Mouse (Mus musculus): ENCODE results near the gene B430218F22Rik. TPM values are rescaled to one million over a fixed set of nuclear protein-coding genes. Genes with fewer than 3 reads are reported as not detected.
"Not testable (repeated sequence)": the region's sequence is repeated elsewhere in the genome, so short reads cannot be mapped to it uniquely, and the experiment has no call there.

Gene B430218F22Rik
- polyA plus RNA-seq, 1 experiment from 2014 or later: 0.94 TPM

DNA sequence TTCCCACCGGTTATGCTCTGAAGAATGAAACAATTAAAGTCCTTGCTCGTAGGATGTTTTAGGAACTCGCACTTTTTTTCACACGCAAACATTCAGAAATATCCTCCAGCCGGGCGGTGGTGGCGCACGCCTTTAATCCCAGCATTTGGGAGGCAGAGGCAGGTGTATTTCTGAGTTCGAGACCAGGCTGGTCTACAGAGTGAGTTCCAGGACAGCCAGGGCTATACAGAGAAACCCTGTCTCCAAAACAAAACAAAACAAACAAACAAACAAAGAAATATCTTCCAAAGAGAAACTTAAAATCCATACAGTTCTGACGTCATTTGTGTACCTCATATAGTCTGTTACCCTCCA, 995 bp downstream of the B430218F22Rik start:
- H3K4me2 ChIP-seq (ENCODE audit: low read depth, low read length, severe bottlenecking): peak overlapping the region; percentile 31; the same call in 1 of the 2 replicates
- 10% methylated on average over 10 of the region's 10 CpGs for WGBS
- H3K36me3 ChIP-seq (ENCODE audit: control insufficient read depth, insufficient read depth, low read length); H3K4me1 ChIP-seq (replicated peaks; ENCODE audit: control insufficient read depth, insufficient read depth, low read length); H3K9me3 ChIP-seq (ENCODE audit: control insufficient read depth, low read length); DNase-seq (ENCODE audit: low spot score); H3K27me3 ChIP-seq (ENCODE audit: control insufficient read depth, insufficient read depth, low read length); H3K27ac ChIP-seq (ENCODE audit: low read depth, low read length): not testable (repeated sequence)
- H3K4me3 ChIP-seq (ENCODE audit: low read depth, low read length): peak overlapping the region; percentile 62
- peak overlapping the region; percentile 86 for H3K9ac ChIP-seq (ENCODE audit: low read length)
- peak; percentile 63 for ATAC-seq (replicated peaks; ENCODE audit: low FRiP score)

DNA sequence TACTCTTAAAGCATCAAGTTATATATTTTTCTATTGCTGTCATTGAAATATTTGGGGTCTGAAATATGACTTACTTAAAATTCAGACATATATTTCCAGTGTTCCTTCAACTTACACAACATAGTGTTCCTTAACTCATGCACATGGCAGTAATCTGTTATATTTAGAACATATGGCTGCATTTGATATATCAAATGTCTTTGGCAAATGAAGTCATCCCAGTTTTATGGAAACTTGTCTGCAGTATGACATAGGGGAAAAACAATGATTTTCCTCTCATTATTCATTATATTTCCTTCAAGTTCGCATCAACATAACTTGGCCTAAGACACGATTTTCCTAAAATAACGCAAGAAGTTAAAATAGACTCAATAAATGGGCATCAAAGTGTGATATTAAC, 9.4 kb downstream of the B430218F22Rik start:
- Histone ChIP-seq H3K9me3 (ENCODE audit: control insufficient read depth, low read length) (no peaks in the 10 kb centered on the region), H3K4me2 (ENCODE audit: low read depth, low read length, severe bottlenecking) (no peak overlapping the region), H3K4me3 (ENCODE audit: low read depth, low read length) (no peak overlapping the region), H3K4me1 (replicated peaks; ENCODE audit: control insufficient read depth, insufficient read depth, low read length) (no peaks in the 10 kb centered on the region), H3K9ac (ENCODE audit: low read length) (no peak overlapping the region), H3K27me3 (ENCODE audit: control insufficient read depth, insufficient read depth, low read length) (no peaks in the 10 kb centered on the region), H3K36me3 (ENCODE audit: control insufficient read depth, insufficient read depth, low read length) (no peaks in the 10 kb centered on the region), H3K27ac (ENCODE audit: low read depth, low read length) (no peak overlapping the region)
- 88% methylated on average over 3 of the region's 3 CpGs for WGBS
- no peak for ATAC-seq (replicated peaks; ENCODE audit: low FRiP score)
- DNase-seq (ENCODE audit: low spot score): no peak

GRCm38 (mm10) chr13:118400340-118400739, 13.9 kb downstream of the B430218F22Rik start:
- no peaks in the 10 kb centered on the region for H3K9me3 ChIP-seq (ENCODE audit: control insufficient read depth, low read length)
- H3K27ac ChIP-seq (ENCODE audit: low read depth, low read length): no peak overlapping the region
- no peak for DNase-seq (ENCODE audit: low spot score)
- H3K9ac ChIP-seq (ENCODE audit: low read length): no peak overlapping the region
- no peaks in the 10 kb centered on the region for H3K36me3 ChIP-seq (ENCODE audit: control insufficient read depth, insufficient read depth, low read length)
- H3K27me3 ChIP-seq (ENCODE audit: control insufficient read depth, insufficient read depth, low read length): no peaks in the 10 kb centered on the region; the same call in 1 of the 2 replicates
- no peak for ATAC-seq (replicated peaks; ENCODE audit: low FRiP score)
- WGBS: 71% methylated on average over 6 of the region's 6 CpGs
- H3K4me3 ChIP-seq (ENCODE audit: low read depth, low read length): no peak overlapping the region
- no peaks in the 10 kb centered on the region for H3K4me1 ChIP-seq (replicated peaks; ENCODE audit: control insufficient read depth, insufficient read depth, low read length)
- no peak overlapping the region for H3K4me2 ChIP-seq (ENCODE audit: low read depth, low read length, severe bottlenecking)

DNA sequence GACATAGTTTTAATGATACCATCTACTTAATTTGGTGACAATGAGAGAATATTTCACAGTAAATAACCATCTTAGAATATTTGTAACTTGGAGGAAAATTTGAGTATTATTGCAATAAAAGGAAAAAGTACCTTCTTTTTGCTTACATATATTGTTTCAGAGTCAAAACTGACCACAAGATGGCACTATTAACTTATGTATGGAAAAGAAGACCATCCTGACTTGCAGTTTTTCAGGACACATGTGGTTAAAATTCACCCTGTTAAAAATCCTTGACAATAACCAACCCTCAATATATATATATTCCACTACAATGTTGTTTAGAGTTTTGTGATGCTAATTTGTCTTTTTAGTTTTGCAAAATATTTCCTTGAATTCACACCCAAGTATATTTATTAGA, 17.1 kb downstream of the B430218F22Rik start:
- Histone ChIP-seq H3K4me3 (ENCODE audit: low read depth, low read length) (no peak overlapping the region), H3K4me2 (ENCODE audit: low read depth, low read length, severe bottlenecking) (no peak overlapping the region), H3K9ac (ENCODE audit: low read length) (no peak overlapping the region), H3K27me3 (ENCODE audit: control insufficient read depth, insufficient read depth, low read length) (no peaks in the 10 kb centered on the region; the same call in 1 of the 2 replicates), H3K9me3 (ENCODE audit: control insufficient read depth, low read length) (no peaks in the 10 kb centered on the region), H3K36me3 (ENCODE audit: control insufficient read depth, insufficient read depth, low read length) (no peaks in the 10 kb centered on the region), H3K27ac (ENCODE audit: low read depth, low read length) (no peak overlapping the region), H3K4me1 (replicated peaks; ENCODE audit: control insufficient read depth, insufficient read depth, low read length) (no peaks in the 10 kb centered on the region)
- DNase-seq (ENCODE audit: low spot score): no peak
- peak; percentile 70; the same call in 1 of the 2 replicates for ATAC-seq (replicated peaks; ENCODE audit: low FRiP score)

DNA sequence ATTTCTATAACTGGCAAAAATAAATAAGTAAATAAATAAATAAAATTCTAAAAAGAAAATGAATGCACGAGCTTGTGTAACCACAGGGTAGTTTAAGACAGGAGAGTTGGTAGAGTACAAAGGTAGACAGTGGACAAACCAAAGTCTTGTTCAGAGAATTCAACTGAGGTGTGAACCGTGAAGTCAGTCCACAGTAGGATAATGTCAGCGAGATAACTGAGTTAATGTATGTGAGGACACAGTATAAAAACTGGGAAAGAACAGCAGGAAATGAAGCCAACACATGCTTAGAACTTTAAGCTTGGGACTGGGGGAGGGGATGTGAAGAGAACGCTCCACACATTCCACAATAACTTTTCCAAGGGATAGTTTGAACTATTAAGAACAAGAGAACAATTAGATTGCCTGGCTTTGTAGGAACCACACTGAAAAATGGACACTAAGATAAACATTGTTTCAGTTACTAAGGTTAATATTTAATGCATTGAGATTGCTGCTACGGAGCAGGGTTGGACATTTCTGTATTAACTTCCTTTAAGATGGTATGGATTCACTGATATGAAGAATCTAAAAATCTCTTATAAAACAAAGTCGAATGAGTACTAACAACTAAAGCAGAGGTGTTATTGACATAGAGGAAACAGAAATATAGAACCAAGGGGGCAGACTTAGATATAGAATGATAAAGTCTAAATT, 25.0 kb downstream of the B430218F22Rik start:
- Histone ChIP-seq H3K9ac (ENCODE audit: low read length) (no peak overlapping the region), H3K36me3 (ENCODE audit: control insufficient read depth, insufficient read depth, low read length) (no peaks in the 10 kb centered on the region), H3K4me3 (ENCODE audit: low read depth, low read length) (no peak overlapping the region), H3K4me1 (replicated peaks; ENCODE audit: control insufficient read depth, insufficient read depth, low read length) (no peaks in the 10 kb centered on the region), H3K9me3 (ENCODE audit: control insufficient read depth, low read length) (no peaks in the 10 kb centered on the region), H3K27ac (ENCODE audit: low read depth, low read length) (no peak overlapping the region), H3K4me2 (ENCODE audit: low read depth, low read length, severe bottlenecking) (no peak overlapping the region), H3K27me3 (ENCODE audit: control insufficient read depth, insufficient read depth, low read length) (no peaks in the 10 kb centered on the region)
- 83% methylated on average over 6 of the region's 6 CpGs for WGBS
- ATAC-seq (replicated peaks; ENCODE audit: low FRiP score) (no peak), DNase-seq (ENCODE audit: low spot score) (no peak)

DNA sequence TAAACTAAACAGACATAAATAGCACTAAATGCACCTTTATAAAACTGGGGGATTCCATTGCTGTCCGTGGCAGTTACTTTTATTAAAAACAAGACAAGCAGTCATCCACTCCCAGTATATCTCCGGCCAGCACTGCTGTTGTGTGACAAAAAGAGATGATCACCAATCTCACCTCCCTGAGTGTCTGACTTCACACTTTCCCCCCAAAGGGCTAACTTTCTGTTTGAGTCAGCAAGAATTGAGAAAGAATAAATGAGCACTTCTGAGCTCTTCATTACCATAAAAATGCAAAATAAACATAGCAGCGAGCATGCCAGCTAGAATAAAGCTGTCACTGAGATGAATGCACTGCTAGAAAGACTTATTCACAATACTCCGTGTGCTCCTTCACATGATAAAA, 31.7 kb downstream of the B430218F22Rik start:
- 61% methylated on average over 4 of the region's 4 CpGs for WGBS
- Histone ChIP-seq H3K4me1 (replicated peaks; ENCODE audit: control insufficient read depth, insufficient read depth, low read length) (no peaks in the 10 kb centered on the region), H3K9ac (ENCODE audit: low read length) (no peak overlapping the region), H3K27ac (ENCODE audit: low read depth, low read length) (no peak overlapping the region), H3K9me3 (ENCODE audit: control insufficient read depth, low read length) (no peaks in the 10 kb centered on the region), H3K36me3 (ENCODE audit: control insufficient read depth, insufficient read depth, low read length) (no peaks in the 10 kb centered on the region), H3K27me3 (ENCODE audit: control insufficient read depth, insufficient read depth, low read length) (no peaks in the 10 kb centered on the region), H3K4me3 (ENCODE audit: low read depth, low read length) (no peak overlapping the region), H3K4me2 (ENCODE audit: low read depth, low read length, severe bottlenecking) (no peak overlapping the region)
- ATAC-seq (replicated peaks; ENCODE audit: low FRiP score) (no peak), DNase-seq (ENCODE audit: low spot score) (no peak)

- Histone ChIP-seq H3K9ac (ENCODE audit: low read length) (no peak overlapping the region), H3K27ac (ENCODE audit: low read depth, low read length) (no peak overlapping the region), H3K9me3 (ENCODE audit: control insufficient read depth, low read length) (no peaks in the 10 kb centered on the region), H3K36me3 (ENCODE audit: control insufficient read depth, insufficient read depth, low read length) (no peaks in the 10 kb centered on the region), H3K27me3 (ENCODE audit: control insufficient read depth, insufficient read depth, low read length) (no peaks in the 10 kb centered on the region), H3K4me3 (ENCODE audit: low read depth, low read length) (no peak overlapping the region), H3K4me2 (ENCODE audit: low read depth, low read length, severe bottlenecking) (no peak overlapping the region), H3K4me1 (replicated peaks; ENCODE audit: control insufficient read depth, insufficient read depth, low read length) (no peaks in the 10 kb centered on the region)
- ATAC-seq (replicated peaks; ENCODE audit: low FRiP score): no peak
- 80% methylated on average over 1 of the region's 1 CpGs for WGBS
- DNase-seq (ENCODE audit: low spot score): no peak
Observed at GRCm38 (mm10) chr13:118420408-118420807, 34.0 kb downstream of the B430218F22Rik start.

DNA sequence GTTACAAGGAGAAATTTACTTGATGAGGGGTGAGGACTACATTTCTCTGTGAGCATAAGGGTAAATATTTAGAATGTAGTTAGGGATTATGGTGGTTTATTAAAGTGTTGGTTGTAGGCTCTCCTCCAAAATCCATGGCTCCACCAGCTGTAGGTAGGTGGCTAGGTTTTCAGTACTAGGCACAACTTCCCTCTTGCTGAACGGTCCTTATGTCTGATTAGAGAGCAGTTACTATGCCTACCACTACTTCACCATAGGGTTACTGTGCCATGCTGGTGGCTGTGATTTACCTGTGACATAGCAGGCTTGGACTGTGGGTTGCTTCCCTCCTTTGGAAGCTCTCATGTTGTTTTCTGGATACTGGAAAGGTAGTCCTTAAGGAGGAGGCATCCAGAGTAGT, 34.4 kb downstream of the B430218F22Rik start:
- H3K4me1 ChIP-seq (replicated peaks; ENCODE audit: control insufficient read depth, insufficient read depth, low read length): no peaks in the 10 kb centered on the region
- 89% methylated on average over 1 of the region's 1 CpGs for WGBS
- no peak for ATAC-seq (replicated peaks; ENCODE audit: low FRiP score)

More for the DNA sequence above, 34.4 kb downstream of the B430218F22Rik start:
- Histone ChIP-seq H3K27me3 (ENCODE audit: control insufficient read depth, insufficient read depth, low read length) (no peaks in the 10 kb centered on the region), H3K4me3 (ENCODE audit: low read depth, low read length) (no peak overlapping the region), H3K36me3 (ENCODE audit: control insufficient read depth, insufficient read depth, low read length) (no peaks in the 10 kb centered on the region), H3K9me3 (ENCODE audit: control insufficient read depth, low read length) (no peaks in the 10 kb centered on the region), H3K9ac (ENCODE audit: low read length) (no peak overlapping the region), H3K4me2 (ENCODE audit: low read depth, low read length, severe bottlenecking) (no peak overlapping the region), H3K27ac (ENCODE audit: low read depth, low read length) (no peak overlapping the region)
- DNase-seq (ENCODE audit: low spot score): no peak
